Mouse (Mus musculus) hindbrain, embryonic 11.5 days (tissue): Measurements from ENCODE around the gene Ccna1. TPM values are rescaled to one million over a fixed set of nuclear protein-coding genes. Genes with fewer than 3 reads are reported as not detected.

ENCODE experiments used
- ATAC-seq: fragments of 200-750 bp; cut with Nextera tagmentation; 2 replicates; pipeline ENCODE4 v1.8.0; 2017; ENCODE audit warnings: mild to moderate bottlenecking, moderate TSS enrichment, moderate library complexity; ENCODE audit not compliant: low FRiP score
- DNase-seq: peaks from one replicate; pipeline ENCODE4 v3.0.0-alpha.2; 2015; ENCODE audit warnings: low spot score
- H3K27ac ChIP-seq: fragments of 300-500 bp; sonication (generic); 2 replicates; pipeline ENCODE4 v1.5.1; 2014; ENCODE audit warnings: mild to moderate bottlenecking, low read depth, low read length
- H3K27me3 ChIP-seq: fragments of 300-500 bp; sonication (generic); 2 replicates; pipeline ENCODE4 v1.6.1; 2014; ENCODE audit warnings: mild to moderate bottlenecking, low read length, moderate library complexity, mixed read lengths; ENCODE audit not compliant: control insufficient read depth, insufficient read depth
- H3K36me3 ChIP-seq: fragments of 300-500 bp; sonication (generic); 2 replicates; pipeline ENCODE4 v1.6.1; 2014; ENCODE audit warnings: mild to moderate bottlenecking, low read length, moderate library complexity, mixed read lengths; ENCODE audit not compliant: control insufficient read depth, insufficient read depth
- H3K4me1 ChIP-seq: fragments of 300-500 bp; sonication (generic); replicated peaks from 2 replicates; pipeline ENCODE4 v1.6.1; 2014; ENCODE audit warnings: low read length, mixed read lengths; ENCODE audit not compliant: control insufficient read depth, insufficient read depth
- H3K4me2 ChIP-seq: fragments of 300-500 bp; sonication (generic); replicated peaks from 2 replicates; pipeline ENCODE4 v1.6.1; 2014; ENCODE audit warnings: mild to moderate bottlenecking, low read depth, low read length
- H3K4me3 ChIP-seq: fragments of 300-500 bp; sonication (generic); 2 replicates; pipeline ENCODE4 v1.5.1; 2014; ENCODE audit warnings: low read depth, low read length
- H3K9ac ChIP-seq: fragments of 300-500 bp; sonication (generic); 2 replicates; pipeline ENCODE4 v1.6.1; 2014; ENCODE audit warnings: low read depth, low read length
- H3K9me3 ChIP-seq: fragments of 300-500 bp; sonication (generic); 2 replicates; pipeline ENCODE4 v1.6.1; 2016; ENCODE audit warnings: low read length; ENCODE audit not compliant: control insufficient read depth
- WGBS: fragments of 180-500 bp; shearing (Covaris S2); extraction: QIAGEN DNeasy Blood & Tissue Kit; methylation state at CpG from one replicate; pipeline ENCODE4 v1.1.7; 2014; 5-methylcytosine and 5-hydroxymethylcytosine counted together
- polyA plus RNA-seq: library from polyadenylated mRNA; unstranded; fragments of >200 nt; fragmentation: Nextera tagmentation; extraction: Ambion mirVana; gene quantifications from 2 replicates; pipeline ENCODE4 v1.2.1, GENCODE M21; 2014

Gene Ccna1
- polyA plus RNA-seq, 1 experiment from 2014 or later, result 3.7 TPM

- Histone ChIP-seq H3K9ac (no peak overlapping the region), H3K27me3 (no peaks in the 10 kb centered on the region), H3K9me3 (no peaks in the 10 kb centered on the region), H3K4me2 (no peak overlapping the region), H3K4me1 (no peaks in the 10 kb centered on the region), H3K27ac (no peak overlapping the region), H3K36me3 (no peaks in the 10 kb centered on the region), H3K4me3 (no peak overlapping the region)
- no peak for ATAC-seq
- DNase-seq, result no peak
- WGBS, result 73% methylated on average over 3 of the region's 3 CpGs
These were observed 20.0 kb upstream of the Ccna1 start for GRCm38 (mm10) chr3:55075294-55075648.

- H3K4me1 ChIP-seq, result no peaks in the 10 kb centered on the region
- no peak overlapping the region for H3K27ac ChIP-seq
- DNase-seq, result no peak
- no peak overlapping the region for H3K4me3 ChIP-seq
- WGBS, result 88% methylated on average over 6 of the region's 6 CpGs
- no peaks in the 10 kb centered on the region for H3K27me3 ChIP-seq
- no peaks in the 10 kb centered on the region for H3K9me3 ChIP-seq
- no peaks in the 10 kb centered on the region for H3K36me3 ChIP-seq
- no peak overlapping the region for H3K4me2 ChIP-seq
- ATAC-seq, result no peak
- no peak overlapping the region for H3K9ac ChIP-seq
These were observed 19.4 kb upstream of the Ccna1 start for GRCm38 (mm10) chr3:55074576-55075293.

GRCm38 (mm10) chr3:55067791-55068434 is 12.6 kb upstream of the Ccna1 start:
- Histone ChIP-seq H3K9me3 (no peaks in the 10 kb centered on the region), H3K4me3 (no peak overlapping the region), H3K9ac (no peak overlapping the region), H3K4me1 (no peaks in the 10 kb centered on the region), H3K27ac (no peak overlapping the region), H3K27me3 (no peaks in the 10 kb centered on the region), H3K4me2 (no peak overlapping the region), H3K36me3 (no peaks in the 10 kb centered on the region)
- DNase-seq (no peak), ATAC-seq (no peak)
- 44% methylated on average over 7 of the region's 7 CpGs for WGBS

GRCm38 (mm10) chr3:55066666-55067023 is 11.3 kb upstream of the Ccna1 start:
- WGBS, result 63% methylated on average over 12 of the region's 12 CpGs
- H3K27ac ChIP-seq, result peak overlapping the region; percentile 11; the same call in 1 of the 2 replicates

GRCm38 (mm10) chr3:55065738-55066665 is 10.7 kb upstream of the Ccna1 start:
- ATAC-seq (peak; percentile 46; the same call in 1 of the 2 replicates), DNase-seq (peak; percentile 15)
- Histone ChIP-seq H3K9me3 (no peaks in the 10 kb centered on the region), H3K4me1 (no peaks in the 10 kb centered on the region), H3K27me3 (no peaks in the 10 kb centered on the region), H3K4me3 (no peak overlapping the region), H3K27ac (peak overlapping the region; percentile 11; the same call in 1 of the 2 replicates), H3K36me3 (no peaks in the 10 kb centered on the region), H3K9ac (no peak overlapping the region), H3K4me2 (no peak overlapping the region)
- WGBS, result 66% methylated on average over 14 of the region's 14 CpGs

More at GRCm38 (mm10) chr3:55066666-55067023, 11.3 kb upstream of the Ccna1 start:
- no peaks in the 10 kb centered on the region for H3K27me3 ChIP-seq
- no peaks in the 10 kb centered on the region for H3K4me1 ChIP-seq
- H3K9ac ChIP-seq, result no peak overlapping the region
- no peaks in the 10 kb centered on the region for H3K36me3 ChIP-seq
- no peak overlapping the region for H3K4me2 ChIP-seq
- ATAC-seq (peak; percentile 47), DNase-seq (peak; percentile 21)
- no peaks in the 10 kb centered on the region for H3K9me3 ChIP-seq
- H3K4me3 ChIP-seq, result no peak overlapping the region

- H3K9me3 ChIP-seq, result no peaks in the 10 kb centered on the region
- no peak overlapping the region for H3K4me3 ChIP-seq
- no peak overlapping the region for H3K4me2 ChIP-seq
- H3K36me3 ChIP-seq, result no peaks in the 10 kb centered on the region
- H3K27me3 ChIP-seq, result no peaks in the 10 kb centered on the region
- H3K27ac ChIP-seq, result no peak overlapping the region
- peak; percentile 90 for DNase-seq
- no peak overlapping the region for H3K9ac ChIP-seq
- WGBS, result 5% methylated on average over 2 of the region's 2 CpGs
- no peaks in the 10 kb centered on the region for H3K4me1 ChIP-seq
- ATAC-seq, result peak; percentile 71; the same call in 1 of the 2 replicates
These were observed 9.1 kb upstream of the Ccna1 start for GRCm38 (mm10) chr3:55064396-55064795.

GRCm38 (mm10) chr3:55062653-55063052 is 7.4 kb upstream of the Ccna1 start:
- WGBS, result 66% methylated on average over 9 of the region's 9 CpGs
- Histone ChIP-seq H3K4me2 (no peak overlapping the region), H3K9me3 (no peaks in the 10 kb centered on the region), H3K27me3 (no peaks in the 10 kb centered on the region), H3K4me3 (no peak overlapping the region), H3K27ac (no peak overlapping the region), H3K4me1 (no peaks in the 10 kb centered on the region), H3K9ac (no peak overlapping the region), H3K36me3 (no peaks in the 10 kb centered on the region)
- ATAC-seq (no peak), DNase-seq (no peak)

GRCm38 (mm10) chr3:55056376-55056775 is 1.1 kb upstream of the Ccna1 start:
- no peaks in the 10 kb centered on the region for H3K9me3 ChIP-seq
- H3K9ac ChIP-seq, result no peak overlapping the region
- peaks cover 13% of the 10 kb centered on the region for H3K27me3 ChIP-seq
- H3K4me3 ChIP-seq, result no peak overlapping the region
- no peak overlapping the region for H3K4me2 ChIP-seq
- H3K36me3 ChIP-seq, result no peaks in the 10 kb centered on the region
- no peaks in the 10 kb centered on the region for H3K4me1 ChIP-seq
- 67% methylated on average over 8 of the region's 8 CpGs for WGBS
- H3K27ac ChIP-seq, result no peak overlapping the region
- ATAC-seq (no peak), DNase-seq (peak; percentile 10)
